Mouse (Mus musculus) frontal cortex, postnatal 10 days (tissue): ENCODE results near the gene Prkrip1.
A peak's percentile ranks its signal among the peaks of the same experiment; 100 is the strongest.
"Not testable (repeated sequence)": the region's sequence is repeated elsewhere in the genome, so short reads cannot be mapped to it uniquely, and the experiment has no call there.

Source experiments
- DNase-seq, 2 experiments: peaks; one replicate each; pipeline ENCODE4 v3.0.0; 2022; ENCODE audit warnings: low spot score in 2 of 2, mixed read lengths in 1 of 2

Gene Prkrip1

GRCm38 (mm10) chr5:136163807-136164474 lies 34.8 kb downstream of the Prkrip1 start:
- DNase-seq: no peak

GRCm38 (mm10) chr5:136160084-136160483 lies 38.7 kb downstream of the Prkrip1 start:
- not testable (repeated sequence) for DNase-seq

DNA sequence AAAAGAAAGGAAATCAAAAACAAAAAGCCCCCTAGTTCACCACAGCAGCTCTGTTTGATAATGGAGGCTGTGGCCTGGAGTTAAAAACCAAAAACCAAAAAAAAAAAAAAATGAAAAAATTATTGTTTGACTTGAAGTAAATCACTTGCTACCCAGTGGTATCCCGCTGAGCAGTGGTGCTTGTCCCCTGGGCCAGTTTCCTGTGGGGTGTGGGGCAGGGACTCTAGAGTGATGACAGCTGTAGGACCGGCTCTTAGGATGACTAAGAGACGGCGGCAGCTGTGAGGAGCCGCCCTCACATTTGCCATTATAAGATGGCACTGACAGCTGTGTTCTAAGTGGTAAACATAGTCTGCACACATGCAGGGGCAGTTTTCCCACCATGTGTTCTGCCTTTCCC lies 43.4 kb downstream of the Prkrip1 start:
- no peak for DNase-seq

DNA sequence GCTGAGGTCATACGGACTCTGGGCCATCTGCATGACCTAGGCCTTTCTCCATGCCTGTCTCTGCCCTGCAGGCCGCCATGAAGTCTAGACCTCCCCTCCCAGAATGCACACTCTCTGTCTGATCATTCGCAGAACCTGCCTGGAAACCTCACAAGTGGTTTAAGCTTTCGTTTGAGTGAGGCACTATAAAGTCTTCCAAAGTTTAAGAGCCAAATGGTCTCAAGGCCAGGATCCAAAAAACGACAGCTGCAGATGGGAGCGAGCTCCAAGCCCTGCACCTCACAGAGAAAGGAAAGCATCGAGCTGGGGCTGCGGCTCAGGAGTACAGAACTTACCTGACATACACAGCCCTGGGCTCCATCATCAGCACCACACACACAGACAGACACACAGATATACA lies 46.4 kb downstream of the Prkrip1 start:
- no peak for DNase-seq

- not testable (repeated sequence) for DNase-seq
Measured at GRCm38 (mm10) chr5:136149134-136149576, 49.6 kb downstream of the Prkrip1 start.

DNA sequence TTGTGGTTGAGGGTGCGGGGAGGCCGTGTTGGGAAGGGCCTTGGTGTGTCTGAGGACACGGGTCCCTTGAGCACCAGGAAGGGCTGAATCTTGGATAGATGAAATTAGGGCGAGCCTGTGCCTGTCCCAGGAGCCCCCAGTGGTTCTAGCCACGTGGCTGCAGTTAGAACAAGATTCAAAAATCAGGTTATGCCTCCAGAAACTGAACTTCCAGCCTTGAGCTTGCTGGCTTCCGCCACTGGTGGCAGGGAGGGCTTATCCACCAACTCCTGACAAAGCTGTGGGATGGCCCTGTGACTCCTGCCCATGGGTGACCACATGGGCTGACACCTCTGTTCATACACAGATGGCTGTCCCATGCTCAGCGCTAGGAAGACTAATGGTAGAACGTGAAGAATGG lies 51.1 kb downstream of the Prkrip1 start:
- no peak for DNase-seq

- DNase-seq: no peak
Measured at GRCm38 (mm10) chr5:136146936-136147335, 51.8 kb downstream of the Prkrip1 start.

DNA sequence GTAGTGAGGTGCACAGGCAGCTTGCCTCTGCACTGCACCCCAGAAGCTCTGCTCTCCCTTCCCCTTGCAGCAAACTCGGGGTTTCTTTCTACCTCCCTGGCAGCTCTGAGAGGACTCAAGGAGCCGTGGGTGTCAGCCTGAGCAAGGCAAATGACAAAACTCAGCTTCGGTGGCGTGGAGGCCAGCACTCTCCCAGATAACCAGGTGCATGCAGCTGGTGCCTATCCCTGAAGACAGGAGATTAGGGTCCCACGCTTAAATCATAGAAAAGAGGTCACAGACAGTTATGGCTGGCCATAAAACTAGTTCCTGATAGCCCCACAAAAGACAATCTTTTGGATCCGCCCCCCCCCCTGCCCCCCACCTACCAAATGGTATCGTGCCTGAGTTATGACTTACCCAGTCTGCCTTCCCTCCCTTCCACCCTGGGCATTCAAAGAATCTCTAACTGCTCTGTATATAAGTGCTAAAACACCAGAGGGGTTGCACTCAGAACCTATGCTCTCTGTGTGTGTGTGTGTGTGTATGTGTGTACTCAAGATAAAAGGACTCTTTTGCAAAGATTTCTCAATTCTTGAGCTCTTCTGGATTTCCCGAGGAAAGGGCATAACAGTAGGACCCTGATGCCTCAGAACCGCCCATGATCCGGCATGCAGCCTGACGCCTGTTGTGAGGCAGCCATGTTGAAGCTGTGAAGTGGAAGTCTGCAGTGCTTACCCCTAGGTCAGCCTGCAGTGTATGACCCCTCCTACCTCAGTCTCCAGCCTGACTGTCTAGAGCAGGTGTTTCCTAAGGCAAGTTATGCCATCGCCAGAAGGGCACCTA lies 53.9 kb downstream of the Prkrip1 start:
- no peak for DNase-seq

- no peak for DNase-seq
Measured at GRCm38 (mm10) chr5:136143161-136143755, 55.5 kb downstream of the Prkrip1 start.

DNA sequence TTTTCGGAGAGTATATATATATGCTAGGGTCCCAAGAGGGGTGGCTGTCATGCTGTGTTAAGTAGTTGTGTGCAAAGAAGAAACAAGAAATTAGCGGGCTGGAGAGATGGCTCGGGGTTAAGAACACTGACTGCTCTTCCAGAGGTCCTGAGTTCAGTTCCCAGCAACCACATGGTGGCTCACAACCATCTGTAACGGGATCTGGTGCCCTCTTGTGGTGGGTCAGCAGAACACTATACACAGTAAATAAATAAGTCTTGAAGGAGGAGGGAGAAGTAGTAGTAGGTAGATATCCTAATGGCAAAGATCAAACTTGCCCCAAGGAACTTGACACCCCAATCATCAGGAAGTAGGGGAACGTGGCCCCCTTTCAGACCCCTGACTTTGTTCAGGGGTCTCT lies 56.0 kb downstream of the Prkrip1 start:
- no peak for DNase-seq

GRCm38 (mm10) chr5:136140057-136140482 lies 58.7 kb downstream of the Prkrip1 start:
- no peak for DNase-seq

GRCm38 (mm10) chr5:136139393-136139792 lies 59.4 kb downstream of the Prkrip1 start:
- no peak for DNase-seq

- no peak for DNase-seq
Measured at GRCm38 (mm10) chr5:136137658-136138274, 61.0 kb downstream of the Prkrip1 start.

DNA sequence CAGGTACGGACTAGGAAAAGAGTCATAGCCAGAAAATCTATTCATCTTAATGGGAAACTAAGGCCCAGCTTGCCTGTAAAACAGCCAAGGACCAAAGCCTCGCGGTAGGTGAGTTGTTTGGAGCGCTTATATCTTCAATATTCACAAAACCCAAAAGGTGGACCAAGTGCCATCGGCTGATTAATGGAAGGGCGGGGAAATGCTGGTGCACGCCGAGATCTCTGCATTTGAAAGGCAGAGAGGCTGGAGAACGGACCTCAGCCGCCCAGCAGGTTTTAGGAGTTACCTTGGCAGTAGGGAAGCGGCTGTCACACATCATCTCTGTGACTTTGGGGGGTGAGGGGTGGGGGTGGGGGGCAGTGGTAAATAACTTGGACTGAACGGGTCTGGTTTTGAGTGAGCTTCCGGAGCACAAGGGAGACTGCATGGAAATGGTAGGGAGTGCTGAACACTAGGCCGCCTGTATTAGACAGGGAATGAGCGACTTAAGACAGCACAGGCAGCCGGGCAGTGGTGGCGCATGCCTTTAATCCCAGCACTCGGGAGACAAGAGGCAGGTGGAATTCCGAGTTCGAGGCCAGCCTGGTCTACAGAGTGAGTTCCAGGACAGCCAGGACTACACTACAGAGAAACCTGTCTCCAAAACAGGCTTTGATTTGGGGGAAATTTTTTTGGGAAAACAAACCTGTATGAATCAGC lies 62.3 kb downstream of the Prkrip1 start:
- DNase-seq: no peak

GRCm38 (mm10) chr5:136135571-136136291 lies 63.0 kb downstream of the Prkrip1 start, which contains the start of the genes Lrwd1 and Alkbh4:
Gene Lrwd1, minus strand, starts transcription at chr5:136136074.
Gene Alkbh4, plus strand, starts transcription at chr5:136136146.
- DNase-seq: peak; percentile 92 to 95
